Mouse (Mus musculus): ENCODE data around the gene Hsd3b7.

Gene Hsd3b7

GRCm38 (mm10) chr7:127815954-127816821 is 15.8 kb downstream of the Hsd3b7 start:
- 22% methylated on average over 15 of the region's 15 CpGs for WGBS

GRCm38 (mm10) chr7:127817053-127817452 is 16.6 kb downstream of the Hsd3b7 start:
- 66% methylated on average over 7 of the region's 7 CpGs for WGBS

- 67% methylated on average over 5 of the region's 5 CpGs for WGBS
Observed at GRCm38 (mm10) chr7:127817776-127818175, 17.4 kb downstream of the Hsd3b7 start.

GRCm38 (mm10) chr7:127820836-127821509 is 20.6 kb downstream of the Hsd3b7 start:
- WGBS, result 58% methylated on average over 13 of the region's 13 CpGs

- WGBS, result 57% methylated on average over 3 of the region's 3 CpGs
Observed at GRCm38 (mm10) chr7:127822494-127822893, 22.1 kb downstream of the Hsd3b7 start.

GRCm38 (mm10) chr7:127823236-127824171 is 23.1 kb downstream of the Hsd3b7 start:
- WGBS, result 34% methylated on average over 11 of the region's 11 CpGs

GRCm38 (mm10) chr7:127824176-127824871 is 23.9 kb downstream of the Hsd3b7 start, which contains the start of the genes Stx4a and Stx1b:
Gene Stx4a, plus strand, starts transcription at chr7:127824294.
Gene Stx1b, minus strand, starts transcription at chr7:127824549.
- 6% methylated on average over 37 of the region's 38 CpGs for WGBS

- 88% methylated on average over 2 of the region's 2 CpGs for WGBS
Observed at GRCm38 (mm10) chr7:127835550-127835949, 35.1 kb downstream of the Hsd3b7 start.

GRCm38 (mm10) chr7:127837473-127837872 is 37.1 kb downstream of the Hsd3b7 start:
- WGBS, result 93% methylated on average over 5 of the region's 5 CpGs

- WGBS, result 81% methylated on average over 4 of the region's 4 CpGs
Observed at GRCm38 (mm10) chr7:127837878-127838277, 37.5 kb downstream of the Hsd3b7 start.

GRCm38 (mm10) chr7:127840031-127840430 is 39.6 kb downstream of the Hsd3b7 start:
- 84% methylated on average over 2 of the region's 2 CpGs for WGBS

GRCm38 (mm10) chr7:127840886-127841285 is 40.5 kb downstream of the Hsd3b7 start:
- 1% methylated on average over 15 of the region's 15 CpGs for WGBS

GRCm38 (mm10) chr7:127841340-127842000 is 41.1 kb downstream of the Hsd3b7 start:
- 1% methylated on average over 46 of the region's 46 CpGs for WGBS

GRCm38 (mm10) chr7:127842001-127842718 is 41.8 kb downstream of the Hsd3b7 start:
- WGBS, result 0% methylated on average over 40 of the region's 40 CpGs

GRCm38 (mm10) chr7:127849973-127850875 is 49.8 kb downstream of the Hsd3b7 start:
- WGBS, result 61% methylated on average over 6 of the region's 6 CpGs

GRCm38 (mm10) chr7:127850906-127851305 is 50.5 kb downstream of the Hsd3b7 start:
- 57% methylated on average over 5 of the region's 5 CpGs for WGBS
